Mouse (Mus musculus) cerebellum, adult 9-10 months (tissue): ENCODE measurements around the gene Slc41a2.
"Not testable (repeated sequence)": the region's sequence is repeated elsewhere in the genome, so short reads cannot be mapped to it uniquely, and the experiment has no call there.

ENCODE experiments used
- DNase-seq: peaks from one replicate; pipeline ENCODE4 v3.0.0; 2022

The Slc41a2 gene

DNA sequence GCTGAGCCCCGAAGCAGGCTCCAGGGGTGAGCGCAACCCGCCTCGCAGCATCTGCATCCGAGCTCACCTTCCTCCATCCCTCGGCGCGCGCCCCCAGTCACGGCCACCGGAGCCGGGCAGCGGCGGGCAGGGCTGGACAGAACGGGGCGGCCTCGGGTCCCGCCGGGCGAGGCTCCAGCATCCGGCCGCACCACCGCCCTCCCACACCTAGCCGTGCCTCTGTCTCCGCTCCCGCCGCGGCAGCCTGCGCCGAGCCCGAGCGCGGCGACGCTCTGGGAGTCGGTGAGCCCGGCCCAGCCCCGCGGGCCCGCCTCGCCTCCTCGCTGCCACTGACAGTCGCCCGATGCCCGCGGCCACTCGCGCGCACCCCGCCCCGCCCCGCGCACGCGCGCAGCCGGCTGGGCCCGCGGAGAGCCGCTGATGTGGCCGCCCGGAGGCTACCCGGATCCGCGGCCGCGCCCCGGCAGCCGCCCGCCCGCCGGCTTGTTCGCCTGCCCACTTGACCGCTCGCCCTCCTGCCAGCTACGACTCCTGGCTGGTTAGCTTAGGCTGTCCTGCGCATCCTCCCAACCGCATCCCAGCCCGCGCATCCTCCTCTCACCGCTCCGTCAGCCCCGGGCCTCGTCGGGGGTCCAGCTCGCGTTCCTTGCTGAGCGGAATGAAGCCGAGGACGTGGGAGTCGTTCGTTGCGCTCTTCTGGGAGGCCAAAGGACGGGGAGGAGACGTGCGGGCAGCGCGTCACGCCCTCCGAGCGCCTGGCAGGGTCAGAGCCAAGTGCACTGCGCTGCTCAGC lies at the start of gene Slc41a2:
Slc41a2 (minus strand) TSS at position 724 of the 793 bp plus-strand sequence.
- peak; percentile 83 for DNase-seq

DNA sequence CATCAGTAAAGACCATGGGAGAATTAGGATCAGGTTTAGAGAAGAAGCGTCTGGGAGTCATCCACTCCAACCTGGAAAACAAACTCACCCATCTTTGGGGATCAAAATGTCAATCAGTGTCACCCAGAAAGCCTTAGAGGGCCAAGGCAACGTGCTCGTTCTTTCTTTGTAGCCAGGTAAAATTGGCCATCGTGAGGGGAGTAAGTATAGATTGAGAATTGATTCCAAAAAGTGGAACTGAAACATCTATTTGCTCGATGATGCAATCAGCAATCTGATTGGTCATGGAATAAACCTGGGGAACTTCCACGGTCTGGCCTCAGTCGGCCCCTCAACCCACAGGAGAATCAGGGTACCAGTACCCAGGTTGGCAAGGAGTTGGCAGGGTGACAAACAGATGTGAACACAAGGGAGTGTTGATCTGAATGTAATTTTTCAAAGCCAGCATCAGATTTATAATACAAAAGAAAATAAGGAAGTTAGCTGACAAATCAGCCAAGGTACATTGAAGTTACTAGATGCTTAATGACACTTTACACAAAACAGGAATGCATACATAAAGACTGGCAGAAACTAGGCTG lies 47.7 kb upstream of the Slc41a2 start:
- DNase-seq = no peak

DNA sequence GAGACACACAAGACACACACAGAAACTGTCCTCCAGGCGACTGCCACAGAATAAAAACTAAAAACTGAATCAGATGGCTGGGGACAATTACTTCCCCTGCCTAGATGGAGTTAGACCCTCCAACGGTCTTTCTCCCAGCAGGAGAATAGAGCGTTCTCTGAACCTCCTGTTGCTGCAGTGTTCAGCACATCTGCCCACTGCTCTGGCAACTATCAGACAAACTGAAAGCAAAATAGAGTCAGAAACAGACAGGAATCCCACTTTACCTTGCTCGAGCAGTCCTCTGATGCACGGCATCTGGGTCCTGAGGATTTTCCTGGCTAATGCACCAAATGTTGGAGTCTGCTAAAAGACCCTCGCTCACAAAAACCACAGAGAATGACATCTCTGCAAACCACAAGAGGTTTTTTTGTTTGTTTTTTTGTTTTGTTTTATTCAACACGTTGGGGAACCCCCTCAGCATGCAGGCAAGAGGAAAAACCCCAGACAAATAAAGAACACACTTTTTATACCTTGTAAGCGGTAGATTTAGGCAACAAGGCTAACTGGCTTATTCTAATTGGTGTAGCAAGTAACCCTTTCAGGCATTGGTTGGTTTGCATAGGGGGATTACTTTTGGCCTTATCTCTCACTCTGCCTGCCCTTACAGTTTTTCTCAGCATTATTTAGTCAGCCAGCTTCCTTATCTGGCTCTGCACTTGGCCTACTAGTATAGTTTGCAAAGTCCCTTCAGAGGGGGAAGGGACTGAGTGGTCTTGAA lies 47.0 kb upstream of the Slc41a2 start:
- DNase-seq = no peak

DNA sequence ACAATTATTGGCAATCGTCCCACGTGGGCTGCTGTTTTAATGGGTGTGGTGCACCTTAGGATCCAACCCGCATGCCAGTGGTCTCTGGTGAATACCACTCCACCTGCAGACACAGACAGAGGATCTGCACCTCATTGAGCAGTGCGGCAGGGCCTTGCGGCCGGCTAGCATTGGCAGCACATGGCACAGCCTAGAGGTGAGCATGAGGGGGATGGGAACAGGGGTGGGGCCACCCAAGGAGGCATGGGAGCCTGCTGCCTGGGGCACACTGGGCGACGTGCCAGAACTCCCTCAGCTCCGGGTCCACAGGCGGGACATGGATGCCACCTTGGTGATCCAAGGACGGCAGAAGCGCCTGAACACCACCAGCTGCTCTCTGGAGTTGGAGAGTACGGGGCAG lies 46.2 kb upstream of the Slc41a2 start:
- no peak for DNase-seq

DNA sequence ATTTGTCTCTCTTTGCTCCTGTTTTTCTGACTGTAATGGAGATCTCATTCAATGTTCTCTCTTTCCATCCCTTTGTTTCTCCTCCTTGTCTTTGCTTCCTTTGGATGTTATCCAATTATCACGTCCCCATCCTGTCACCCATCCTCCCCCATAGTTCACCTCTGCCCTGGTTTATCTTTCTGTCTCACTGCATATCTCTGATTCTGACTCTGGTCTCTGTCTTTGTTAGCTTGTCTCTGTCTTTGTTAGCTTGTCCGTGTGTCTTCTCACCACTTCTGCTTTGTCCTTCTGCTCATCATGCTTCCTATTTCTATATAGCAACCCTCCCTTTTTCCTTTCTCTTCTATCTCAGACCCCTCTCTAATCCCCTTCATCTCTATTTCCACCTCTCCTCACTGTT lies 45.3 kb upstream of the Slc41a2 start:
- no peak for DNase-seq

GRCm38 (mm10) chr10:83382528-83382927 lies 44.8 kb upstream of the Slc41a2 start:
- DNase-seq = no peak

- DNase-seq = no peak
These were observed 42.8 kb upstream of the Slc41a2 start for GRCm38 (mm10) chr10:83380501-83380900.

- DNase-seq = no peak
These were observed 40.6 kb upstream of the Slc41a2 start for GRCm38 (mm10) chr10:83378083-83378833.

- no peak for DNase-seq
These were observed 39.4 kb upstream of the Slc41a2 start for GRCm38 (mm10) chr10:83376911-83377682.

DNA sequence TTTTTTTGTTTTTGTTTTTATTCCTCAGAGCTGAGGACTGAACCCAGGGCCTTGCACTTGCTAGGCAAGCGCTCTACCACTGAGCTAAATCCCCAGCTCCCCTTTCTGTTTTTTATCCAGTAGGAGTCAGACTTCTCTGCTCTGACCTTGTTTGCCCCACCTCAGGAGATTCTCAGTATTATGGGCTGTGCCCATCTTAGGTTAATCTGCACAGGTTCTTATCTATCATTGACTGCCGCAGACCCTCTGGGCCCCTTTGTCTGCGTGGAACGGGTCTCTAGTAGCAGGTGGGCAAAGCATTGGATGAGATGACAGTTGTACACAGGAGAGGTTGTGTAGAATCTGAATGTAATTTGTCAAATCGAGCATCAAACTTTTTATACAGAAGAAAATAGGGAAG lies 37.8 kb upstream of the Slc41a2 start:
- DNase-seq = not testable (repeated sequence)

- no peak for DNase-seq
These were observed 36.5 kb upstream of the Slc41a2 start for GRCm38 (mm10) chr10:83374045-83374656.

DNA sequence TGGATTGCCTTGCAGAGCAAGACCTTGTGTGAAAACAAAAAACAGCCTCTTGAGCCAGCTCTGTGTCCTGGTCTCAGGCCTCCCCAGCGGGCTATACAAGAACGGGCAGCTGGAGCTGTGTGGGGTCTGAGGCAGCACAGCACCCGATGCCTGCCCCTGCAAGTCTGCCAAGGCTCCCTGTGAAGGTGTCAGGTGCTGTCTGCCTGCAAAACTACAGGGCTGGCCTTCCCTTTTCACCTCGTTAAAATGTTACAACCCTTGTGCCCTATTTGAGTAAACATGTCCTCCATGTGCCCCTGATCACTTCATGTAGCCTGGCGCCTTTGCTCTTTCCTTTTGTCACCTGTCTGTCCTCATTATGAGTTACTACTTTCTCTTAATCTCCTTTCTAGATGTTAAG lies 31.2 kb upstream of the Slc41a2 start:
- no peak for DNase-seq

GRCm38 (mm10) chr10:83363451-83363850 lies 25.8 kb upstream of the Slc41a2 start:
- DNase-seq = no peak

DNA sequence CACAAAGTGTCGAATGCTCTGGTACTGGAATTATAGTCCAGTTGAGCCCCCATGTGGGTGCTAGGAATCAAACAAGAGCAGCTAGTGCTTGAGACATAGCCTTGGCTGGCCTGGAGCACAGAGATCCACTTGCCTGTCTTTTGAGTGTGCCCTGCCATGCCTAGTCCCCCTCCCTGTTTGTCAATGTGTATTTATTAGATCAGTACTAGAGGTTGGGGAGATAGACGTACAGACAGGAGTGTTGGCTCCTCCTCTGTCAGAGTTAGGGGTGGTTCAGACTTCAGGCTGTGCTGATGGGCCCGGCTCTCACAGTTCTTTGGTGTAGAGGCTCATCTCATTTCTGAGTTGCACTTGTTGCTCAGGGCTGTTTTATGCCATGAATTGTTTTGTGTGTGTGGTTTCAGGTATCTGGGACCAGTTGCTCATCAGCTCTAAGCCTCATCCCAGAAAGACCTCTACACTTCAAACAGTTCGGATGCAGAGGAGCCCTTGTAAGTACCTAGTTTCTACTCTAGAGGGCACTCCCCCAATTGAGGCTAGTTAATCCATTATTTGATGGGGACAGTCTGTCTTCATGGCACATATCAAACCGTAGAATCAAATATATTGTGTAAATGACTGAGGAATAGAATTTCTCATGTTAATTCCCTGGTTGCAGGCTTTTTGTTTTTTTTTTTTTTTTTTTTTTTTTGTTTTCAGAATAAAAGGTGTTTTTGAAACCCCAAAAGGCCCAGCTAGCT lies 24.1 kb upstream of the Slc41a2 start:
- DNase-seq = peak; percentile 59

DNA sequence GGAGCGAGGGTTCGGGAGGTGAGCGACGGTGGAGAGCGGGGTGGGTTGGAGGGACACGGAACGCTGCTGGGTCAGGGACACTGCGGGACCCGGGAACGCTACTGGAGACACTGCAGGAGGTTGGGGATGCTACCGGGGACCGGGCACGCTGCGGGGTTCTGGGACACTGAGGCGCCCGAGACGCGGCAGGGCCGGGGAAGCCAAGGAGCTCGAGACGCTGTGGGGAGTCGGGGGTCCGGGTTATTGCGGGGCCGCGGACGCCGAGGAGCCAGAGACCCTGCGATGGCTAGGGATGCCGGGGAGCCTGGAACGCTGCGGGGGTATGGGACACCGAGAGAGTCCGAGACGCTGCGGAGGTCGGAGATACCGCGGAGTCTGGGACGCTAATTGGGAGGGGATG lies 22.7 kb upstream of the Slc41a2 start:
- DNase-seq = no peak

DNA sequence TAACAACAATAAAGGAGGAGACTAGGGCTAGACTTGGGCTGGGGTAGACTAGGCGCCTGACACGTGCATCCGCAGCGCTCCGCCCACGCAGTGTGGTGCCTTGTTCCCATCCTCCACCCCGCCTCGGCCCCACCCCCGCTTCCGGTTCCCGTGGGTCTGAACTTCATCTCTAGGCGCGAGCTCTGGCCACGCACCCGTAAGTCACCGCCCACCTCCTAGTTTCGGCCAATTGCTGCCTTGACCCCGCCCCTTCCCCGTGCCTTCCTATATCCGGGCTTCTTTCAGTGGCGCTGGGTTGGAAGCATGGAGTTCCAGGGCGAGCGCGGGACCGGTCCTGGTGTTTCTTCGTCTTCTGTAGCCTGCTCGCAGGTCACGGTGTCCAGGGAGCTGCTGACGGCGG lies 22.3 kb upstream of the Slc41a2 start, which contains the start of gene D10Wsu102e:
D10Wsu102e (plus strand) TSS at position 266 of the 400 bp plus-strand sequence.
- peak; percentile 98 for DNase-seq

- DNase-seq = no peak
These were observed 21.8 kb upstream of the Slc41a2 start for GRCm38 (mm10) chr10:83359451-83359850.

GRCm38 (mm10) chr10:83356416-83356815 lies 18.7 kb upstream of the Slc41a2 start:
- DNase-seq = no peak

GRCm38 (mm10) chr10:83354333-83354719 lies 16.6 kb upstream of the Slc41a2 start:
- DNase-seq = peak; percentile 72

DNA sequence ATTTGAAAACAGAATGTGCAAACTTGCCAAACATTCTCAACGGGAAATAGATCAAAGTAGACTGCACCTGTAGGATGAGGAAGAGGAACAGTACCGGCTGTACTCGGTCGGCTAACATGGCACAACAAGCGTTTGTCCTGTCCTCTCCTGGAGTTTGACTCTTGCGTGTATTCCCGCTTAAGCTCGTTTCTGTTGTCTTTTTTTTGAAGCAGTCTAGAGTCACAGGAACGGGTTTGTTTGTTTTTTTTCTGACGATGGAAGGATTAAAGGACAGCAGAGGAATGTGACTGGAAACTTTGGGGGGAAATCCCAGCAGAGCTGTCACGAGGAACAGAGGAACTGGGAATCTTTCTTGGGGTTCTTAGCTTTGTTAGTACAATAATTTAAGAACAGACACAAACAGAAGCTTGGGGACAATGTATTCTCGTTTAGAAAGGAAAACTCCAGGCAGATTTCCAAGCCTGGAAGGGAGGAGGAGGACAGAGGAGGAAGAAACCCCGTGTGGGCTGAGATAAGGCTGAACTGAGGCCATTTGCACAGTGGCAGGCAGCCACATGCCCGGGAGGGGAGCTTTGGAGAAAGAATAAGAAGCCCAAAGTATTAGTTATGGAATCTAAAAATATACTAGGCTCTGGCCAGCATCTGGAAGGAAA lies 16.1 kb upstream of the Slc41a2 start:
- DNase-seq = no peak
